ENCODE assay signal across 24 mouse cellular contexts in the genomic region with DNA sequence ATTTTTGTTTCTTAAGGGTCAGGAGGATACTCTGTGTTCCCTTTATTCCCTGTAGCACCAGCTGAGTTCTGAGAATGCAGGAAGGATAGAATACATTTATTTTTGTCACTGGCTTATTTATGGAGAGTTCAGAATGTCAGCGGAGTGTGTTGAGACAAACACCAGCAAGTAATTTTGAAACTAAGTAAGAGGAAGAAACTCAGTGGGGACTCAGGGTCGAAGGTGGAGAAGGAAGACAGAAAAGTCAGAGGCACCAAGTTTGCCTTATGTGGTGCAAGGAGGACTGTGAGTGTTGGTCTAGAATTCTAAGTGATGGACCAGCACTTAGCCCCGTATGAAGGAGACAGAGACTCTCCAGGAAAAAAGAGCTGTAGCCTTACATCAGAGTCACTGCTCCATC.
"Had no signal": no experiment of that assay in that cellular context is flagged by ENCODE, and none has a peak within 500 bp of the region (broad histone marks: within the 10 kb centered on the region; RNA-seq: fewer than 3 reads in every experiment).

No protein-coding gene starts in this region.

- H3K27ac ChIP-seq: gastrocnemius, adult 2 months; heart, adult 2 months; hindbrain, embryonic 10.5 days; hindbrain, embryonic 12.5 days; hindbrain, embryonic 14.5 days; hindbrain, postnatal 0 days; limb, embryonic 13.5 days; limb, embryonic 15.5 days; liver, embryonic 13.5 days; liver, embryonic 15.5 days had no signal

- H3K36me3 ChIP-seq: hindbrain, embryonic 10.5 days; hindbrain, embryonic 12.5 days; limb, embryonic 13.5 days; limb, embryonic 15.5 days; liver, embryonic 13.5 days; liver, embryonic 15.5 days had no signal

- H3K9me3 ChIP-seq: hindbrain, embryonic 10.5 days; hindbrain, embryonic 12.5 days; limb, embryonic 13.5 days; limb, embryonic 15.5 days; liver, embryonic 15.5 days had no signal

- H3K9ac ChIP-seq: hindbrain, embryonic 12.5 days; hindbrain, embryonic 14.5 days; limb, embryonic 13.5 days; limb, embryonic 15.5 days; liver, embryonic 13.5 days; liver, embryonic 15.5 days had no signal

- H3K4me1 ChIP-seq: hindbrain, embryonic 10.5 days; hindbrain, embryonic 12.5 days; limb, embryonic 13.5 days; limb, embryonic 15.5 days; liver, embryonic 13.5 days; liver, embryonic 15.5 days had no signal

- DNase-seq: gastrocnemius, adult 2 months; gastrocnemius, postnatal 10 days; gastrocnemius, postnatal 25 days; heart, adult 2 months; heart, postnatal 10 days; heart, postnatal 4 days; kidney, adult 11 months; kidney, adult 2 months; kidney, adult 9 months; kidney, postnatal 14 days; kidney, postnatal 36 days; layer of hippocampus, postnatal 36 days; left cerebral cortex, postnatal 4 days; liver, embryonic 13.5 days had no signal

- H3K4me2 ChIP-seq: heart, embryonic 11.5 days; hindbrain, embryonic 12.5 days; hindbrain, embryonic 14.5 days; limb, embryonic 13.5 days; limb, embryonic 15.5 days; liver, embryonic 11.5 days; liver, embryonic 13.5 days; liver, embryonic 15.5 days had no signal

- ATAC-seq: hindbrain, postnatal 0 days; intestine, embryonic 16.5 days had no signal

- H3K4me3 ChIP-seq: gastrocnemius, adult 2 months; heart, adult 2 months; hindbrain, embryonic 10.5 days; hindbrain, embryonic 12.5 days; limb, embryonic 13.5 days; limb, embryonic 15.5 days; liver, embryonic 13.5 days; liver, embryonic 15.5 days had no signal

- H3K27me3 ChIP-seq: hindbrain, embryonic 12.5 days; limb, embryonic 13.5 days; limb, embryonic 15.5 days; liver, embryonic 13.5 days; liver, embryonic 15.5 days had no signal
